Mouse (Mus musculus): ENCODE data around the gene Thap12. TPM values are rescaled to one million over a fixed set of nuclear protein-coding genes. Genes with fewer than 3 reads are reported as not detected.

Gene Thap12
- polyA plus RNA-seq, 1 experiment = 4.3 TPM

DNA sequence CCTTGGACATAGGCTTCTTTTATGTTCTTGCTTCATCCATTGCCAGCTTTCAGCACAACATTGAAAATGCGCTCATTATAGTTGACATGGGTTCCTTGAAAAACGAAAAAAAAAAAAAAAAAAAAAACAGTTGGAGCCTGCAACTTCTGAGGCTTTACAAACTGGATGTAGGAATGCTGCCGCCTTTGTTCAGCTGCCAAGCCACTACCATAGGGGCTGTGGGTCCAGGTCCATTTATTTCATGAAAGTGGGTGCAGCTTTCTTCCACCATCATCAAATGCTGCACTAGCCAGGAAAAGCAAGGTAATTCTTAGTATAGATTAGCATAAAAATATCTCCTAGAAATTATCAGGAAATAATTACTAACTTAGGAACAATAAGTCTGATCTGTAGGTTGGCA is 17.8 kb downstream of the Thap12 start:
- no peaks in the 10 kb centered on the region for H3K4me1 ChIP-seq (ENCODE audit: control insufficient read depth, insufficient read depth, low read length)
- no peak overlapping the region for H3K4me3 ChIP-seq (ENCODE audit: control insufficient read depth, low read depth, low read length)
- no peaks in the 10 kb centered on the region for H3K27me3 ChIP-seq (ENCODE audit: control insufficient read depth, insufficient read depth, low read length)
- TF ChIP-seq POLR2A (IDR thresholded peaks at IDR 0.05; ENCODE audit: control insufficient read depth, low read depth, low read length) = no peak
- TF ChIP-seq CTCF (IDR thresholded peaks at IDR 0.05; ENCODE audit: control insufficient read depth, insufficient read depth, insufficient replicate concordance, low read depth, low read length) = no peak
- no peak overlapping the region for H3K27ac ChIP-seq (ENCODE audit: control insufficient read depth, insufficient read depth, low read depth, low read length)
- H3K36me3 ChIP-seq (ENCODE audit: control insufficient read depth, insufficient read depth, low read length) = no peaks in the 10 kb centered on the region; the same call in 1 of the 2 replicates

DNA sequence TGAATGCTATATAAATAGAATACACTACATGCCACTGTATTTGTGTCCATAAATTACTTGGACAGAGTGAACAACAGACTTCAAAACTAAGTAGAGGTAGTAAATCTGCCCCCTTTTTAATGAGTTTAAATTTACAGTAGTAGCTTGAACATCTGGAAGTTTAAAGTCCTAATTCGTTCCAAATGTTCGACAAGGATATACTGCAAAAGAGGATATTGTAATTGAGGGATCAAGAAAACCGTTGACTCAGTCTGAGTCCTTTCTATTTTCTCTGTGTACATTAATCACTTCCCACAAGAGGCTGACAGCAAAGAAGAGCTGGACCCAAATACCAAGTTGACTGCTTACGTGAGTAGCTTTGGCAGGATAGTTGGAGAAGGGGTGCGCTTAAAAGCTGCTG is 18.3 kb downstream of the Thap12 start:
- no peaks in the 10 kb centered on the region for H3K4me1 ChIP-seq (ENCODE audit: control insufficient read depth, insufficient read depth, low read length)
- no peaks in the 10 kb centered on the region; the same call in 1 of the 2 replicates for H3K36me3 ChIP-seq (ENCODE audit: control insufficient read depth, insufficient read depth, low read length)
- H3K27me3 ChIP-seq (ENCODE audit: control insufficient read depth, insufficient read depth, low read length) = no peaks in the 10 kb centered on the region
- no peak for TF ChIP-seq POLR2A (IDR thresholded peaks at IDR 0.05; ENCODE audit: control insufficient read depth, low read depth, low read length)
- TF ChIP-seq CTCF (IDR thresholded peaks at IDR 0.05; ENCODE audit: control insufficient read depth, insufficient read depth, insufficient replicate concordance, low read depth, low read length) = no peak
- H3K4me3 ChIP-seq (ENCODE audit: control insufficient read depth, low read depth, low read length) = no peak overlapping the region
- no peak overlapping the region for H3K27ac ChIP-seq (ENCODE audit: control insufficient read depth, insufficient read depth, low read depth, low read length)

GRCm38 (mm10) chr7:98721623-98722022 is 18.7 kb downstream of the Thap12 start:
- no peaks in the 10 kb centered on the region for H3K36me3 ChIP-seq (ENCODE audit: control insufficient read depth, insufficient read depth, low read length)
- H3K27ac ChIP-seq (ENCODE audit: control insufficient read depth, insufficient read depth, low read depth, low read length) = no peak overlapping the region
- H3K27me3 ChIP-seq (ENCODE audit: control insufficient read depth, insufficient read depth, low read length) = no peaks in the 10 kb centered on the region
- TF ChIP-seq POLR2A (IDR thresholded peaks at IDR 0.05; ENCODE audit: control insufficient read depth, low read depth, low read length) = no peak
- TF ChIP-seq CTCF (IDR thresholded peaks at IDR 0.05; ENCODE audit: control insufficient read depth, insufficient read depth, insufficient replicate concordance, low read depth, low read length) = no peak
- H3K4me1 ChIP-seq (ENCODE audit: control insufficient read depth, insufficient read depth, low read length) = no peaks in the 10 kb centered on the region
- H3K4me3 ChIP-seq (ENCODE audit: control insufficient read depth, low read depth, low read length) = no peak overlapping the region

GRCm38 (mm10) chr7:98725686-98726195 is 22.8 kb downstream of the Thap12 start:
- no peaks in the 10 kb centered on the region for H3K27me3 ChIP-seq (ENCODE audit: control insufficient read depth, insufficient read depth, low read length)
- H3K4me1 ChIP-seq (ENCODE audit: control insufficient read depth, insufficient read depth, low read length) = no peaks in the 10 kb centered on the region
- no peak overlapping the region for H3K27ac ChIP-seq (ENCODE audit: control insufficient read depth, insufficient read depth, low read depth, low read length)
- TF ChIP-seq CTCF (IDR thresholded peaks at IDR 0.05; ENCODE audit: control insufficient read depth, insufficient read depth, insufficient replicate concordance, low read depth, low read length) = no peak
- no peak for TF ChIP-seq POLR2A (IDR thresholded peaks at IDR 0.05; ENCODE audit: control insufficient read depth, low read depth, low read length)
- H3K4me3 ChIP-seq (ENCODE audit: control insufficient read depth, low read depth, low read length) = no peak overlapping the region
- H3K36me3 ChIP-seq (ENCODE audit: control insufficient read depth, insufficient read depth, low read length) = no peaks in the 10 kb centered on the region

GRCm38 (mm10) chr7:98727986-98728385 is 25.1 kb downstream of the Thap12 start:
- TF ChIP-seq POLR2A (IDR thresholded peaks at IDR 0.05; ENCODE audit: control insufficient read depth, low read depth, low read length) = no peak
- no peak for TF ChIP-seq CTCF (IDR thresholded peaks at IDR 0.05; ENCODE audit: control insufficient read depth, insufficient read depth, insufficient replicate concordance, low read depth, low read length)
- Histone ChIP-seq H3K27me3 (ENCODE audit: control insufficient read depth, insufficient read depth, low read length) (no peaks in the 10 kb centered on the region), H3K36me3 (ENCODE audit: control insufficient read depth, insufficient read depth, low read length) (no peaks in the 10 kb centered on the region), H3K4me1 (ENCODE audit: control insufficient read depth, insufficient read depth, low read length) (no peaks in the 10 kb centered on the region), H3K4me3 (ENCODE audit: control insufficient read depth, low read depth, low read length) (no peak overlapping the region), H3K27ac (ENCODE audit: control insufficient read depth, insufficient read depth, low read depth, low read length) (no peak overlapping the region)

- TF ChIP-seq CTCF (IDR thresholded peaks at IDR 0.05; ENCODE audit: control insufficient read depth, insufficient read depth, insufficient replicate concordance, low read depth, low read length) (no peak), POLR2A (IDR thresholded peaks at IDR 0.05; ENCODE audit: control insufficient read depth, low read depth, low read length) (no peak)
- Histone ChIP-seq H3K36me3 (ENCODE audit: control insufficient read depth, insufficient read depth, low read length) (no peaks in the 10 kb centered on the region), H3K4me3 (ENCODE audit: control insufficient read depth, low read depth, low read length) (no peak overlapping the region), H3K4me1 (ENCODE audit: control insufficient read depth, insufficient read depth, low read length) (no peaks in the 10 kb centered on the region), H3K27me3 (ENCODE audit: control insufficient read depth, insufficient read depth, low read length) (no peaks in the 10 kb centered on the region), H3K27ac (ENCODE audit: control insufficient read depth, insufficient read depth, low read depth, low read length) (no peak overlapping the region)
Measured at GRCm38 (mm10) chr7:98728499-98728898, 25.6 kb downstream of the Thap12 start.

DNA sequence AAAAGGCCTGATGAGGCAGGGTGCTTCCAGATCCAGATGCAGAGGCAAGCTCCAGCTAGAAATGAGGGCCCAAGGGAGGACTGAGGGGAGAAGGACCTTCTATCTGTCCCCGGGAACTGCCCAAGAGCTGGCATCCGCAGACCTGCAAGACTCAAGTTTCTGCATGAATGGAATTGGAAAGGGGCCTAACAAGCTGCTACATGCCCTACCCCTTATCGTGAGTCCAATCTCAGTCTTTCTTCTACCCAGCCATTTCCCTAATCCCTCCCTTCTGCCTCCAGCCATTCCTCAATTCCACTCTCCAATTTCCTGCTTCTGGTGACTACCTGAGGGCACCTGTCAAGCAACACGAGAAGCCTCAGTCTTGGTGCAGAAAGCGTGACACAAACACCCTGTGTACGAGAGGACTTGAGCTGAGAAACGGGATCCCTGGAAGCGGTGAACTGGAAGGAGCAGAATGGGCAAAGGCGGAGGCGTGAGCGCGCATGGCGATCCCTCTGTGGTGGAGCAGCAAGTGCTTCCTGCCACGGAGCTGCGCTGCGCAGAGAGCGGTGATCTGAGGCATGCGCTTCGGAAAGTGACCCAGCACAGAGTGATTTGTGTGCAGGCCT is 26.9 kb downstream of the Thap12 start:
- H3K27ac ChIP-seq (ENCODE audit: control insufficient read depth, insufficient read depth, low read depth, low read length) = no peak overlapping the region
- no peak overlapping the region; the same call in none of the 2 replicates for H3K4me3 ChIP-seq (ENCODE audit: control insufficient read depth, low read depth, low read length)
- H3K27me3 ChIP-seq (ENCODE audit: control insufficient read depth, insufficient read depth, low read length) = no peaks in the 10 kb centered on the region
- TF ChIP-seq POLR2A (IDR thresholded peaks at IDR 0.05; ENCODE audit: control insufficient read depth, low read depth, low read length) = no peak
- no peak for TF ChIP-seq CTCF (IDR thresholded peaks at IDR 0.05; ENCODE audit: control insufficient read depth, insufficient read depth, insufficient replicate concordance, low read depth, low read length)
- H3K36me3 ChIP-seq (ENCODE audit: control insufficient read depth, insufficient read depth, low read length) = no peaks in the 10 kb centered on the region
- H3K4me1 ChIP-seq (ENCODE audit: control insufficient read depth, insufficient read depth, low read length) = no peaks in the 10 kb centered on the region

All from testis, adult 2 months (tissue).